Mouse (Mus musculus) gastrocnemius, adult 2 months (tissue): ENCODE data around the gene Cd300ld3. TPM values are rescaled to one million over a fixed set of nuclear protein-coding genes. Genes with fewer than 3 reads are reported as not detected.

Source experiments
- DNase-seq: peaks from one replicate; pipeline ENCODE4 v3.0.0; 2022
- H3K27ac ChIP-seq: fragments of 200-600 bp; 2 replicates; pipeline ENCODE4 v1.8.1; 2022; ENCODE audit warnings: mild to moderate bottlenecking
- H3K4me3 ChIP-seq: fragments of 200-600 bp; 2 replicates; pipeline ENCODE4 v1.8.1; 2022; ENCODE audit warnings: mild to moderate bottlenecking, moderate library complexity
- CTCF ChIP-seq: fragments of 200-600 bp; IDR thresholded peaks from 2 replicates; pipeline ENCODE4 v1.8.1; 2022; ENCODE audit warnings: antibody characterized with exemption, mild to moderate bottlenecking, moderate library complexity
- intact Hi-C: fragments of 180-260 bp; cut with DNase I; formaldehyde crosslinking; loops from one replicate; pipeline ENCODE4 v1.15.1; 2025
- long read RNA-seq, 2 experiments: library from polyadenylated mRNA; stranded (forward); transcript quantifications; one replicate each; pipeline ENCODE4 v2.0.0; 2021
- total RNA-seq, 2 experiments: library from RNA; stranded (reverse); gene quantifications; 2 replicates each; pipeline ENCODE4 v1.2.3; 2021

The Cd300ld3 gene
- 1 to 10 TPM in 1 of 2 experiments, not detected in 1; 2.0 TPM for total RNA-seq
- long read RNA-seq, experiment 1, result 0 reads
- long read RNA-seq, experiment 2, result 0 reads

GRCm38 (mm10) chr11:115048259-115048658 is at the start of gene Cd300ld3:
Gene Cd300ld3, minus strand, starts transcription at chr11:115048409.
- no peak within 1 kb of the TSS for H3K27ac ChIP-seq
- H3K4me3 ChIP-seq, result no peak within 1 kb of the TSS
- DNase-seq, result no peak
- no peak for TF ChIP-seq CTCF
- intact Hi-C loops, result no loop called here

- DNase-seq, result no peak
- Histone ChIP-seq H3K4me3 (no peak overlapping the region), H3K27ac (no peak overlapping the region)
- intact Hi-C loops, result no loop called here
- TF ChIP-seq CTCF, result no peak
Observed at GRCm38 (mm10) chr11:115092140-115092539, 43.9 kb upstream of the Cd300ld3 start.

GRCm38 (mm10) chr11:115091362-115091901 is 43.2 kb upstream of the Cd300ld3 start, which contains the start of gene Rab37:
Gene Rab37, plus strand, starts transcription at chr11:115091431.
- intact Hi-C loops, result no loop called here
- TF ChIP-seq CTCF, result no peak
- Histone ChIP-seq H3K4me3 (no peak within 1 kb of the TSS), H3K27ac (no peak within 1 kb of the TSS)
- DNase-seq, result no peak

GRCm38 (mm10) chr11:115089853-115090252 is 41.6 kb upstream of the Cd300ld3 start:
- intact Hi-C loops, result loop anchor here (10.0 kb wide), 1 partner anchor 185 kb away; the partner anchor contains the start of gene Fdxr
- Histone ChIP-seq H3K27ac (no peak overlapping the region), H3K4me3 (no peak overlapping the region)
- peak; percentile 51 for TF ChIP-seq CTCF
- no peak for DNase-seq

GRCm38 (mm10) chr11:115086213-115086612 is 38.0 kb upstream of the Cd300ld3 start:
- TF ChIP-seq CTCF, result no peak
- Histone ChIP-seq H3K27ac (no peak overlapping the region), H3K4me3 (no peak overlapping the region)
- intact Hi-C loops, result loop anchor here (10.0 kb wide), 1 partner anchor 189 kb away; the partner anchor contains the start of gene Fdxr
- no peak for DNase-seq

GRCm38 (mm10) chr11:115085064-115085463 is 36.9 kb upstream of the Cd300ld3 start:
- Histone ChIP-seq H3K4me3 (no peak overlapping the region), H3K27ac (no peak overlapping the region)
- DNase-seq, result no peak
- no peak for TF ChIP-seq CTCF
- intact Hi-C loops, result loop anchor here (10.0 kb wide), 1 partner anchor 190 kb away; the partner anchor contains the start of gene Fdxr

- Histone ChIP-seq H3K4me3 (no peak overlapping the region), H3K27ac (no peak overlapping the region)
- DNase-seq, result no peak
- TF ChIP-seq CTCF, result no peak
- intact Hi-C loops, result loop anchor here (10.0 kb wide), 1 partner anchor 190 kb away; the partner anchor contains the start of gene Fdxr
Observed at GRCm38 (mm10) chr11:115084595-115084994, 36.4 kb upstream of the Cd300ld3 start.

GRCm38 (mm10) chr11:115083376-115084139 is 35.3 kb upstream of the Cd300ld3 start:
- peak; percentile 99; the same call in 1 of the 2 replicates for TF ChIP-seq CTCF
- Histone ChIP-seq H3K27ac (no peak overlapping the region), H3K4me3 (no peak overlapping the region)
- intact Hi-C loops, result loop anchor here (1.0 to 10.0 kb wide), 2 partner anchors 70 to 191 kb away; partner anchors contain the start of gene Fdxr
- peak; percentile 64 for DNase-seq

- Histone ChIP-seq H3K4me3 (no peak overlapping the region), H3K27ac (no peak overlapping the region)
- intact Hi-C loops, result loop anchor here (10.0 kb wide), 1 partner anchor 193 kb away; the partner anchor contains the start of gene Fdxr
- no peak for TF ChIP-seq CTCF
- no peak for DNase-seq
Observed at GRCm38 (mm10) chr11:115082196-115082595, 34.0 kb upstream of the Cd300ld3 start.

GRCm38 (mm10) chr11:115081373-115081772 is 33.2 kb upstream of the Cd300ld3 start:
- Histone ChIP-seq H3K4me3 (no peak overlapping the region), H3K27ac (no peak overlapping the region)
- DNase-seq, result no peak
- TF ChIP-seq CTCF, result no peak
- intact Hi-C loops, result loop anchor here (10.0 kb wide), 1 partner anchor 193 kb away; the partner anchor contains the start of gene Fdxr

- intact Hi-C loops, result loop anchor here (10.0 kb wide), 1 partner anchor 194 kb away; the partner anchor contains the start of gene Fdxr
- Histone ChIP-seq H3K27ac (no peak overlapping the region), H3K4me3 (no peak overlapping the region)
- TF ChIP-seq CTCF, result peak; percentile 89
- DNase-seq, result peak; percentile 24
Observed at GRCm38 (mm10) chr11:115080886-115081285, 32.7 kb upstream of the Cd300ld3 start.

- no peak for TF ChIP-seq CTCF
- no peak for DNase-seq
- intact Hi-C loops, result no loop called here
- Histone ChIP-seq H3K4me3 (no peak overlapping the region), H3K27ac (no peak overlapping the region)
Observed at GRCm38 (mm10) chr11:115078680-115079079, 30.5 kb upstream of the Cd300ld3 start.

- DNase-seq, result no peak
- no peak for TF ChIP-seq CTCF
- intact Hi-C loops, result no loop called here
- Histone ChIP-seq H3K27ac (no peak overlapping the region), H3K4me3 (no peak overlapping the region)
Observed at GRCm38 (mm10) chr11:115077436-115077835, 29.2 kb upstream of the Cd300ld3 start.
